Mouse (Mus musculus) stomach, embryonic 16.5 days (tissue): Measurements from ENCODE around the gene Vwf. TPM values are rescaled to one million over a fixed set of nuclear protein-coding genes. Genes with fewer than 3 reads are reported as not detected.

Experiments
- ATAC-seq: fragments of 200-750 bp; cut with Nextera tagmentation; 2 replicates; pipeline ENCODE4 v1.8.0; 2017; ENCODE audit warnings: moderate number of reproducible peaks, moderate TSS enrichment; ENCODE audit not compliant: insufficient read depth, low FRiP score
- H3K27ac ChIP-seq: fragments of 300-500 bp; sonication (generic); 2 replicates; pipeline ENCODE4 v1.5.1; 2014; ENCODE audit warnings: low read length
- H3K27me3 ChIP-seq: fragments of 300-500 bp; sonication (generic); 2 replicates; pipeline ENCODE4 v1.6.1; 2014; ENCODE audit warnings: low read length, control low read depth, mixed read lengths; ENCODE audit not compliant: control insufficient read depth, insufficient read depth
- H3K36me3 ChIP-seq: fragments of 300-500 bp; sonication (generic); 2 replicates; pipeline ENCODE4 v1.6.1; 2014; ENCODE audit warnings: low read length; ENCODE audit not compliant: control insufficient read depth, insufficient read depth
- H3K4me1 ChIP-seq: fragments of 300-500 bp; sonication (generic); 2 replicates; pipeline ENCODE4 v1.6.1; 2014; ENCODE audit warnings: low read length, control low read depth, mixed read lengths; ENCODE audit not compliant: control insufficient read depth, insufficient read depth
- H3K4me2 ChIP-seq: fragments of 300-500 bp; sonication (generic); 2 replicates; pipeline ENCODE4 v1.6.1; 2014; ENCODE audit warnings: low read depth, low read length, mixed read lengths
- H3K4me3 ChIP-seq: fragments of 300-500 bp; sonication (generic); replicated peaks from 2 replicates; pipeline ENCODE4 v1.5.1; 2014; ENCODE audit warnings: mild to moderate bottlenecking, low read length
- H3K9ac ChIP-seq: fragments of 300-500 bp; sonication (generic); 2 replicates; pipeline ENCODE4 v1.6.1; 2014; ENCODE audit warnings: low read length
- H3K9me3 ChIP-seq: fragments of 300-500 bp; sonication (generic); replicated peaks from 2 replicates; pipeline ENCODE4 v1.6.1; 2016; ENCODE audit warnings: low read length, control low read depth; ENCODE audit not compliant: control insufficient read depth
- WGBS: fragments of 180-500 bp; shearing (Covaris S2); extraction: QIAGEN DNeasy Blood & Tissue Kit; methylation state at CpG from one replicate; pipeline ENCODE4 v1.1.7; 2014; 5-methylcytosine and 5-hydroxymethylcytosine counted together
- polyA plus RNA-seq: library from polyadenylated mRNA; unstranded; fragments of >200 nt; fragmentation: Nextera tagmentation; extraction: Ambion mirVana; gene quantifications from 2 replicates; pipeline ENCODE4 v1.2.1, GENCODE M21; 2015

Gene Vwf
- polyA plus RNA-seq, 1 experiment from 2014 or later = 5.4 TPM

DNA sequence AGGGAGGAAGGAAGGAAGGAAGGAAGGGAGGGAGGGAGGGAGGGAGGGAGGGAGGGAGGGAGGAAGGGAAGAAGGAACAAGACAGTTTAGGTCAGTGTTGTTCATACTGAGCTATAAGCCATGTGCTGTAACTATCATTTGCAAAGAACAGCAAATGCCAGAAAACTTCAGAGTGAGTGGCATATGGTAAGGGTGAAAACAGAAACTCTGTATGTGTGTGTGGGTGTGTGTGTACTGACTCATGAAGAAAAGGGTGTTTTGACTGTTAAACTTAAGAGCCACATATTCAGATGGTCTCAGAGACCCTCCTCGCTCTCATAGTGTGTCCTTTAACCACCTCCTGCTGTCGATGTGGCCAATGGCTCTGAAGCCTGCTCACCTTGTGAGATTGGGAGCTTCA lies 14.9 kb downstream of the Vwf start:
- ATAC-seq = no peak
- 0 out of 2 replicates have a peak, but pooled peaks cover 2% of the 10 kb centered on the region for H3K4me1 ChIP-seq
- WGBS = 95% methylated on average over 2 of the region's 2 CpGs

DNA sequence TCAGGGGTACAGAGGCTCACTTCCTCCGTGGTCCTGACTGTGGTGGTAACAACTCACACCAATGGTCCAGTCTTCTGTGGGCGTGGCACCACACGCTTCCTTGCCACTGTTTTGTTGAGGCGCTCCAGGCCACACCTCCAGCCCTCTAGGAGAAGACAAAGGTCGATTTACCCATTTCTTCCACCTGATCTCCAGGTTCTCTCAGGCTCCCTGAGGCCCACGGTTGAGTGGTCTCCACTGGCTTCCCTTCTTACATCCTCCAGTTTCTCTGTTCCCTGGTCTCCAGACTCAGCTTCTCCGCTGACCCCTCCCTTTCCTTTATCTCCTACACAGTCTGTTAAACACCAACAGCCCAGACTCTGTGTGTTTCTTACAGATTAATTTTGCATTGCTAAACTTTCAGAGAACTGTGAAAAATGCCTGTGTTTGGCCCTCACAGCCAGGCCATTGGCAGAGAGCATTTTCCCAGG lies 18.3 kb downstream of the Vwf start:
- Histone ChIP-seq H3K27ac (no peak overlapping the region), H3K4me1 (peaks cover 6% of the 10 kb centered on the region; the same call in 1 of the 2 replicates), H3K36me3 (no peaks in the 10 kb centered on the region), H3K27me3 (no peaks in the 10 kb centered on the region), H3K4me3 (no peak overlapping the region), H3K9ac (no peak overlapping the region), H3K9me3 (no peaks in the 10 kb centered on the region), H3K4me2 (no peak overlapping the region)
- 55% methylated on average over 7 of the region's 7 CpGs for WGBS
- peak; percentile 35; the same call in 1 of the 2 replicates for ATAC-seq

More for the DNA sequence above, 14.9 kb downstream of the Vwf start:
- Histone ChIP-seq H3K9me3 (no peaks in the 10 kb centered on the region), H3K4me2 (no peak overlapping the region), H3K4me3 (no peak overlapping the region), H3K27ac (no peak overlapping the region), H3K27me3 (no peaks in the 10 kb centered on the region), H3K9ac (no peak overlapping the region), H3K36me3 (no peaks in the 10 kb centered on the region)

DNA sequence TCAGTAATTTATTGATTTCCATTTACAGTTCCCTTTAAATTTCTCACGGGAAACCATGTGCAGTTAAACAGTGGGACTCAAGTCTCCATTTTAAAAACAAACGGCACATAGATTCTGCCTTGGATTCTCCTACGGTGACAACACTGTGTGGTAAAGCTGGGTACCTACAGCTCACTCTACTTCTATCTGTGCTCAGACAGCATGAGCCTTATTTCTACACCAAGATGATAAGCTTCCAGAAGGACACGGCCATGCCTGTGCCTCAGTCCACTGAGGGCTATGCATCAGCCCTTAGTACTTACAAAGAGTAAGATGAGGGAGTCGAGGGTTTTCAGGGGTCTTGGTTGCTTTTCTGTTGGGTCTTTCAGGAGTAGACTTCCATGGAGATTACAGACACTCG lies 18.8 kb downstream of the Vwf start:
- Histone ChIP-seq H3K4me1 (peaks cover 6% of the 10 kb centered on the region; the same call in 1 of the 2 replicates), H3K9me3 (no peaks in the 10 kb centered on the region), H3K36me3 (no peaks in the 10 kb centered on the region), H3K27me3 (no peaks in the 10 kb centered on the region), H3K27ac (no peak overlapping the region), H3K9ac (no peak overlapping the region), H3K4me2 (no peak overlapping the region), H3K4me3 (no peak overlapping the region)
- no peak for ATAC-seq
- WGBS = 76% methylated on average over 6 of the region's 6 CpGs

DNA sequence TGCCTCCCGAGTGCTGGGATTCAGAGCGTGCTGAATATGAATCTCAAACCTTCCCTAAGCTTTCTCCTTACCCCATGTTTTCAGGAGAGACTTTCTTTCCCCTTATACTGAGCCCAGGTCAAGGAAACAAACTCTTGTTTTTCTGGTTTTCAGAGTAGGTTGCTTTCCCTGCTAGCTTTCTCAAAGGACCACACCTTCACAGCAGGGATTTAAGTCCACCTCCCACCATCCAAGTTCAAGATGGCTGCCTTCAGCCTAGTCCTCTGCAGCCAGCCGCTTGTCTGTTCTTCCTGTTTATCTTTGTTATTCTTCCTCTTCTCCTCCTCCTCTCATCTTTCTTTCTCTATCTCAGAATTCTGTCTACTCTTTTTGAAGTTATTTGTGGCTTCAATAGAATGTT lies 20.1 kb downstream of the Vwf start:
- 90% methylated on average over 3 of the region's 3 CpGs for WGBS
- no peak for ATAC-seq

DNA sequence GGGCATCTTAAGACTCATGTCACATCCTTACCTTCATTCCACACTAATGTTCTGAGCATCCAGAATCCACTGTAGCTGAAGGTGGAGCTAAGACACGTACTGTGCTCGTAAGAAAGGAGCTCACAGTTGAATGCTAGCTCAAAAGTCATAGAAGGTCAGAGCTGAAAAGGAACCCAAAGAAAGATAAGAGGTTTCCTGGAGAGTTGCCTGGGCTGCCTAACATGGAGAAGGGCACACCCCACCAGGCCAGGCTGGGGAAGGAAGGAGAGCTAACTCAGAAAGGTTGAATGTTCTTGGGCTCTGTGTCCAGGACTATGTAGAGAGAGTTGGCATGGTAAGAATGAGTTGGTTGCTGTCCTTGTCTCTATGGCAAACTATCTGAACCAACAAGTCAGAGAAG lies 21.8 kb downstream of the Vwf start:
- no peaks in the 10 kb centered on the region for H3K36me3 ChIP-seq
- no peaks in the 10 kb centered on the region for H3K9me3 ChIP-seq
- no peak for ATAC-seq
- no peak overlapping the region for H3K27ac ChIP-seq
- no peak overlapping the region for H3K9ac ChIP-seq
- peaks cover 16% of the 10 kb centered on the region for H3K4me1 ChIP-seq
- no peaks in the 10 kb centered on the region for H3K27me3 ChIP-seq
- no peak overlapping the region for H3K4me2 ChIP-seq
- H3K4me3 ChIP-seq = no peak overlapping the region
- WGBS = 65% methylated on average over 2 of the region's 2 CpGs

More for the DNA sequence above, 20.1 kb downstream of the Vwf start:
- Histone ChIP-seq H3K27me3 (no peaks in the 10 kb centered on the region), H3K4me2 (no peak overlapping the region), H3K9ac (no peak overlapping the region), H3K36me3 (no peaks in the 10 kb centered on the region), H3K9me3 (no peaks in the 10 kb centered on the region), H3K4me3 (no peak overlapping the region), H3K4me1 (peaks cover 6% of the 10 kb centered on the region; the same call in 1 of the 2 replicates), H3K27ac (no peak overlapping the region)

DNA sequence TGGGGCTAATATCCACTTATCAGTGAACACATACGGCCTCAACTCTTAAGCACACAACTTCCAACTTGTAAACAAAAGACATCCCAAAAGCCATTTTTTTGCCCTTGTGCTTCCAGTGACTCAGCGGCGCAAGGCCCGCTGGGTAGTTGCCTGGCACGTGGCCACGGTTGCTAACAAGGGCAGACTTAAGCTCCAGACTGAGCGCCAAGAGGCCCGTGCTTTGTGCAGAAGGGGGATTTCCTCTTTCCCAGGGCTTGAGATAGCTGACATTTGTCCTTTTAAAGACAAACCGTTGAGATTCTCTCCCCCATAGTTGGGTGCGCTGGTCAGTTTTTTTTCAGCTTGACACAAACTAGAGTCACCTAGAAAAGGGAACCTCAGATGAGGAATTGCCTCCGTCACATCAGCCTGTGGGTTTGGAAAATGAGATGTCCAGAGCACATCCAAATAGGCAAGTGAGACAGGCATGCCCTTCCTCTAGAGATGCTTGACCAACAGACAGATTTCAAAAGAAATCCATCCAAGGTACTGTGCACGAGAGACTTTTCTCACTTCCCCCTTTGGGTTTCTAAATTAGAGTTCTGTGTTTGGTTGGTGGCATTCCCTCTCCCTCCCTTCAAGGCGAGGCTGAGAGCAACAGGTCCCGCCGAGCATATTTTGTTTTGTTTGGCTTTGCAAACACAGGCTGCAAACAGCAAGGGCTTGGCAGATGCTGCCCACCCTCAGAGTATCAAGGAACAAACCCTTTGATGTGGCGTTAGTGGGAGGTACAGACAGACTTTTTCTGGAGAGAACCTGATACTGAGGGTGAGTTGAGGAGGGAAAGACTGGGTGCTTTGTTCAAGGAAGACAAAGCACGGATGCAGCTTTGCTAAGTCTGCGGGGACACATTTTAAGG lies 26.0 kb downstream of the Vwf start:
- H3K9ac ChIP-seq = peak overlapping the region; percentile 68

DNA sequence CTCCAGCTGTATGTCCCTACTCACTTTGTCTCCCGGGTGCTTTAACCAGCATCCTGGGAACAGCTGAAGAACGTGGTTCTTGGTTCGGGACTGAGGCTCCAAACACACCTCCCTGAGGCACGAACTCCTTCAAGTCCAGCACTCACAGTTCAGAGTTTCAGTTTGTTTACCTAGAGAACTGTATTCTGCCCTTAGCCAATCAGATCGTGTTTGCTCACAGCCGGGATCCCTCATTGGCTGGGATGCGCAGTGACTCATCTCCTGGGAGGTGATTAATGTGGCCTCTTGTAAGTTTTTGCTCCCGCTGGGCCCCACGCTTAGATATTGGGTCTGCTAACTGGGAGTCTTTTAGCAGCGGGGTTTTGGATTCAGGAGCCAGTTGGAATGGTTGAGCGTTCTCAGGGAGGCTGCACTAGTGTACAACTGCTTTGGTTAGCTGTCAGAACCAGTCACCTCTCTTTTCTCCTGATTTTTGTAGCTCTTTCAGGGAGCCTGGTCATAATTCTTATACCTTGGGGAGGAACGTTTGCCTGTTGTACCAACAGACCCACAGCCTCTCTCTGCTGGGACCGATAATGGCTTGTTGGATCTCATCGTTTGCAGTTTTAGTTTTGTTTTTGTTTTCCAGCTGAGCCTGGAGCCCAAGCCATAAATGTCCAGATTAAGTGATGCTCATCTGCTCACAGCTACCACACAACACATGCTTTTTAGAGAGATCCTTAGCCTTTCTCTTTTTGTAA lies 26.8 kb downstream of the Vwf start:
- peak overlapping the region; percentile 67 for H3K4me2 ChIP-seq
- no peaks in the 10 kb centered on the region for H3K27me3 ChIP-seq
- peak overlapping the region; percentile 68 for H3K9ac ChIP-seq
- peak overlapping the region; percentile 34 for H3K4me3 ChIP-seq
- peak; percentile 94 for ATAC-seq
- peaks cover 24% of the 10 kb centered on the region for H3K4me1 ChIP-seq
- H3K27ac ChIP-seq = peak overlapping the region; percentile 95
- no peaks in the 10 kb centered on the region for H3K9me3 ChIP-seq
- 4% methylated on average over 14 of the region's 14 CpGs for WGBS
- no peaks in the 10 kb centered on the region for H3K36me3 ChIP-seq

More for the DNA sequence above, 26.0 kb downstream of the Vwf start:
- WGBS = 21% methylated on average over 18 of the region's 18 CpGs
- no peaks in the 10 kb centered on the region for H3K9me3 ChIP-seq
- peaks cover 22% of the 10 kb centered on the region for H3K4me1 ChIP-seq
- H3K4me2 ChIP-seq = peak overlapping the region; percentile 67
- H3K4me3 ChIP-seq = peak overlapping the region; percentile 34
- no peaks in the 10 kb centered on the region for H3K36me3 ChIP-seq
- peak overlapping the region; percentile 95 for H3K27ac ChIP-seq
- ATAC-seq = peak; percentile 51
- no peaks in the 10 kb centered on the region for H3K27me3 ChIP-seq

DNA sequence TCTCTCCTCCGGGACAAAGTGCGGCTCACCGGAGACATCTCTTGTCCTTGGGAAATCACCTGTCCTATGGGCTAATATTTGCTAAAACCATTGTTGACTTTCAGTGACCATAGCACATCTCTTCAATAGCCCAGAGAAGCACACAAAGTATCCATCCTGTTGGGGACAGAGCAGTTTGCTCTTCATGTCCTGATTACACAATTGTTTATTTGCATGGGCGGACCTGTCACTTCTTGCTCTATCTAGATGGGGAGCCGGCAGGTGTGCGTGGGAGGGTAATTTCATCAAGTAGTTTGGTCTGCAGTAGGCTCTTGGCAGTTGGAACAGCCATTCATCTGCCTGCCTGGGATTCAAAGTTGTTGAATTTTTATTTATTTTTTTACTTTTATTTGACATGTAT lies 28.5 kb downstream of the Vwf start:
- Histone ChIP-seq H3K27ac (no peak overlapping the region), H3K36me3 (no peaks in the 10 kb centered on the region), H3K9me3 (no peaks in the 10 kb centered on the region), H3K4me3 (no peak overlapping the region), H3K4me1 (peaks cover 30% of the 10 kb centered on the region), H3K27me3 (no peaks in the 10 kb centered on the region), H3K9ac (no peak overlapping the region), H3K4me2 (no peak overlapping the region)
- 79% methylated on average over 6 of the region's 6 CpGs for WGBS
- no peak for ATAC-seq

DNA sequence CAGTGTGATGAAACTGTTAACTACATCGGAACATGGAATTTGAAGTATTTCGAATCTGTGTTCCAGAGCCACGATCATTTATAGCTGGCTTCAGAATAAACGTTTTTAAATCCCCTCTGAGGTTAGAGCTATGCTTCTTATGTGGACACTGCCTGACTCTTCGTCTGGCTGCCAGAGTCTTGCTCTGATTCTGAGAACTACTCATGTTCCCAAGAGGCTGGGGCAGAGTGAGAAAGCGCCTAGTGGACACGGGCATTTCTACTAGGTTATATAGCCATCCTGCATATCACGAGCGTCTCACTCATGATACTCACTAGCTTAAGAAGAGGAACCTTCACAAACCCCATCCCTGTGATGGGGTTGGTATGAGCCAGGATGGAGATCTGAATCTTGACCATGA lies 30.7 kb downstream of the Vwf start:
- no peaks in the 10 kb centered on the region for H3K27me3 ChIP-seq
- 68% methylated on average over 9 of the region's 9 CpGs for WGBS
- ATAC-seq = no peak
- no peaks in the 10 kb centered on the region for H3K9me3 ChIP-seq
- no peak overlapping the region for H3K4me3 ChIP-seq
- H3K36me3 ChIP-seq = no peaks in the 10 kb centered on the region
- H3K4me1 ChIP-seq = peaks cover 28% of the 10 kb centered on the region
- no peak overlapping the region for H3K9ac ChIP-seq
- peak overlapping the region; percentile 65 for H3K27ac ChIP-seq
- H3K4me2 ChIP-seq = no peak overlapping the region
